Mouse (Mus musculus): ENCODE data around the gene Irf8. TPM values are rescaled to one million over a fixed set of nuclear protein-coding genes. Genes with fewer than 3 reads are reported as not detected.

Irf8 gene
- total and polyA plus RNA-seq, 2 experiments from 2014 or later, result 11.5 to 15.2 TPM

- DNase-seq (ENCODE audit: low spot score) (no peak), ATAC-seq (ENCODE audit: insufficient read depth, low read depth) (no peak)
- 73% methylated on average over 19 of the region's 19 CpGs for WGBS
- Histone ChIP-seq H3K36me3 (replicated peaks; ENCODE audit: control insufficient read depth, insufficient read depth, low read length) (no peaks in the 10 kb centered on the region), H3K27me3 (ENCODE audit: control insufficient read depth, insufficient read depth, low read length) (0 out of 2 replicates have a peak, but pooled peaks cover 3% of the 10 kb centered on the region), H3K4me2 (ENCODE audit: low read depth, low read length) (no peak overlapping the region), H3K9me3 (replicated peaks; ENCODE audit: control insufficient read depth, low read length) (no peaks in the 10 kb centered on the region), H3K27ac (ENCODE audit: low read depth) (no peak overlapping the region), H3K4me3 (ENCODE audit: low read depth, low read length) (no peak overlapping the region), H3K9ac (replicated peaks; ENCODE audit: low read depth, low read length) (no peak overlapping the region), H3K4me1 (ENCODE audit: control insufficient read depth, insufficient read depth) (peaks cover 7% of the 10 kb centered on the region)
- TF ChIP-seq CTCF (IDR thresholded peaks at IDR 0.05; ENCODE audit: low read depth), result no peak
- no peak for TF ChIP-seq EP300 (IDR thresholded peaks at IDR 0.05; ENCODE audit: low read depth)
These were observed 19.4 kb downstream of the Irf8 start for GRCm38 (mm10) chr8:120755306-120756297.

GRCm38 (mm10) chr8:120758005-120758404 is 21.8 kb downstream of the Irf8 start:
- ATAC-seq (ENCODE audit: insufficient read depth, low read depth) (no peak), DNase-seq (ENCODE audit: low spot score) (no peak)
- WGBS, result 52% methylated on average over 4 of the region's 4 CpGs
- Histone ChIP-seq H3K9ac (replicated peaks; ENCODE audit: low read depth, low read length) (no peak overlapping the region), H3K4me3 (ENCODE audit: low read depth, low read length) (no peak overlapping the region), H3K27ac (ENCODE audit: low read depth) (no peak overlapping the region), H3K36me3 (replicated peaks; ENCODE audit: control insufficient read depth, insufficient read depth, low read length) (no peaks in the 10 kb centered on the region), H3K27me3 (ENCODE audit: control insufficient read depth, insufficient read depth, low read length) (0 out of 2 replicates have a peak, but pooled peaks cover 3% of the 10 kb centered on the region), H3K4me2 (ENCODE audit: low read depth, low read length) (no peak overlapping the region), H3K9me3 (replicated peaks; ENCODE audit: control insufficient read depth, low read length) (no peaks in the 10 kb centered on the region), H3K4me1 (ENCODE audit: control insufficient read depth, insufficient read depth) (no peaks in the 10 kb centered on the region)
- TF ChIP-seq EP300 (IDR thresholded peaks at IDR 0.05; ENCODE audit: low read depth), result no peak
- TF ChIP-seq CTCF (IDR thresholded peaks at IDR 0.05; ENCODE audit: low read depth), result no peak

- TF ChIP-seq EP300 (IDR thresholded peaks at IDR 0.05; ENCODE audit: low read depth) (no peak), CTCF (IDR thresholded peaks at IDR 0.05; ENCODE audit: low read depth) (no peak)
- DNase-seq (ENCODE audit: low spot score), result no peak
- Histone ChIP-seq H3K4me3 (ENCODE audit: low read depth, low read length) (no peak overlapping the region), H3K36me3 (replicated peaks; ENCODE audit: control insufficient read depth, insufficient read depth, low read length) (no peaks in the 10 kb centered on the region), H3K9me3 (replicated peaks; ENCODE audit: control insufficient read depth, low read length) (no peaks in the 10 kb centered on the region), H3K27me3 (ENCODE audit: control insufficient read depth, insufficient read depth, low read length) (0 out of 2 replicates have a peak, but pooled peaks cover 3% of the 10 kb centered on the region), H3K9ac (replicated peaks; ENCODE audit: low read depth, low read length) (no peak overlapping the region), H3K4me2 (ENCODE audit: low read depth, low read length) (no peak overlapping the region), H3K27ac (ENCODE audit: low read depth) (no peak overlapping the region), H3K4me1 (ENCODE audit: control insufficient read depth, insufficient read depth) (no peaks in the 10 kb centered on the region)
- no peak for ATAC-seq (ENCODE audit: insufficient read depth, low read depth)
- 79% methylated on average over 6 of the region's 6 CpGs for WGBS
These were observed 23.7 kb downstream of the Irf8 start for GRCm38 (mm10) chr8:120759847-120760246.

- no peak for DNase-seq (ENCODE audit: low spot score)
- H3K4me1 ChIP-seq (ENCODE audit: control insufficient read depth, insufficient read depth), result no peaks in the 10 kb centered on the region
- no peaks in the 10 kb centered on the region for H3K36me3 ChIP-seq (replicated peaks; ENCODE audit: control insufficient read depth, insufficient read depth, low read length)
- ATAC-seq (ENCODE audit: insufficient read depth, low read depth), result no peak
- H3K4me3 ChIP-seq (ENCODE audit: low read depth, low read length), result no peak overlapping the region
- H3K27me3 ChIP-seq (ENCODE audit: control insufficient read depth, insufficient read depth, low read length), result 0 out of 2 replicates have a peak, but pooled peaks cover 3% of the 10 kb centered on the region
- WGBS, result 76% methylated on average over 19 of the region's 19 CpGs
- no peak overlapping the region for H3K27ac ChIP-seq (ENCODE audit: low read depth)
- no peaks in the 10 kb centered on the region for H3K9me3 ChIP-seq (replicated peaks; ENCODE audit: control insufficient read depth, low read length)
- H3K4me2 ChIP-seq (ENCODE audit: low read depth, low read length), result no peak overlapping the region
- no peak overlapping the region for H3K9ac ChIP-seq (replicated peaks; ENCODE audit: low read depth, low read length)
- TF ChIP-seq EP300 (IDR thresholded peaks at IDR 0.05; ENCODE audit: low read depth) (no peak), CTCF (IDR thresholded peaks at IDR 0.05; ENCODE audit: low read depth) (no peak)
These were observed 24.4 kb downstream of the Irf8 start for GRCm38 (mm10) chr8:120760341-120761215.

- 50% methylated on average over 5 of the region's 5 CpGs for WGBS
- H3K36me3 ChIP-seq (replicated peaks; ENCODE audit: control insufficient read depth, insufficient read depth, low read length), result no peaks in the 10 kb centered on the region
- no peak overlapping the region for H3K9ac ChIP-seq (replicated peaks; ENCODE audit: low read depth, low read length)
These were observed 27.1 kb downstream of the Irf8 start for GRCm38 (mm10) chr8:120763267-120763666.

More at GRCm38 (mm10) chr8:120763267-120763666, 27.1 kb downstream of the Irf8 start:
- Histone ChIP-seq H3K27ac (ENCODE audit: low read depth) (no peak overlapping the region), H3K4me3 (ENCODE audit: low read depth, low read length) (no peak overlapping the region), H3K9me3 (replicated peaks; ENCODE audit: control insufficient read depth, low read length) (no peaks in the 10 kb centered on the region), H3K4me1 (ENCODE audit: control insufficient read depth, insufficient read depth) (0 out of 2 replicates have a peak, but pooled peaks cover 2% of the 10 kb centered on the region), H3K27me3 (ENCODE audit: control insufficient read depth, insufficient read depth, low read length) (0 out of 2 replicates have a peak, but pooled peaks cover 3% of the 10 kb centered on the region), H3K4me2 (ENCODE audit: low read depth, low read length) (no peak overlapping the region)
- DNase-seq (ENCODE audit: low spot score) (no peak), ATAC-seq (ENCODE audit: insufficient read depth, low read depth) (no peak)
- TF ChIP-seq EP300 (IDR thresholded peaks at IDR 0.05; ENCODE audit: low read depth), result no peak
- no peak for TF ChIP-seq CTCF (IDR thresholded peaks at IDR 0.05; ENCODE audit: low read depth)

Measured in heart, postnatal 0 days (tissue).